Mouse (Mus musculus): Measurements from ENCODE around the gene AI837181. TPM values are rescaled to one million over a fixed set of nuclear protein-coding genes. Genes with fewer than 3 reads are reported as not detected.
"Not testable (repeated sequence)": the region's sequence is repeated elsewhere in the genome, so short reads cannot be mapped to it uniquely, and the experiment has no call there.

The AI837181 gene
- polyA plus RNA-seq, 1 experiment from 2014 or later, result 53.7 TPM

DNA sequence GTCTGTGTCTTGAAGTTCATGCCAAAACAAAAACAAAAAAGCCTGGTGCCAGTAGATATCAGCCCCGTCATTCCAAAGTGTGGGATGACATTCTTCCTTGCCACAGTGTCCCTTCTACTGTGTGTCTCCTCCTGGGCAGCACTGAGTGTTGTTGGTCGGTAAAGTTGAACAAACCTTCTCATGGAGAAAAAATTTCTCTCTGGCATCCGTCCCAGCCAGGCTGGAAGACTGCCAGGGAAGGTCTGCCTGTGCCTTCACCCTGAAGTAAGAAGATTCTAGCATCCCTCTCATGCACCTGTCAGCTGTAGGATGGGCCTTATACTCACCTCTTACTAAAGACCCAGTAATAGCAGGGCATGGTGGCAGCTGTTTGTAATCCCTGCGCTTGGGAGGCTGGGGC lies 32.1 kb upstream of the AI837181 start:
- Histone ChIP-seq H3K9ac (replicated peaks; ENCODE audit: low read length) (no peak overlapping the region), H3K9me3 (ENCODE audit: control insufficient read depth, low read length) (no peaks in the 10 kb centered on the region), H3K36me3 (ENCODE audit: control insufficient read depth, insufficient read depth, low read length) (no peaks in the 10 kb centered on the region), H3K4me2 (ENCODE audit: low read length) (no peak overlapping the region), H3K4me1 (ENCODE audit: control insufficient read depth, insufficient read depth, low read length) (peaks cover 17% of the 10 kb centered on the region), H3K4me3 (replicated peaks; ENCODE audit: low read depth, low read length) (no peak overlapping the region), H3K27ac (replicated peaks; ENCODE audit: low read depth, low read length) (no peak overlapping the region), H3K27me3 (ENCODE audit: control insufficient read depth, insufficient read depth, low read length) (no peaks in the 10 kb centered on the region)
- WGBS, result 72% methylated on average over 4 of the region's 4 CpGs
- DNase-seq, result no peak
- ATAC-seq (ENCODE audit: low FRiP score, low TSS enrichment), result no peak

DNA sequence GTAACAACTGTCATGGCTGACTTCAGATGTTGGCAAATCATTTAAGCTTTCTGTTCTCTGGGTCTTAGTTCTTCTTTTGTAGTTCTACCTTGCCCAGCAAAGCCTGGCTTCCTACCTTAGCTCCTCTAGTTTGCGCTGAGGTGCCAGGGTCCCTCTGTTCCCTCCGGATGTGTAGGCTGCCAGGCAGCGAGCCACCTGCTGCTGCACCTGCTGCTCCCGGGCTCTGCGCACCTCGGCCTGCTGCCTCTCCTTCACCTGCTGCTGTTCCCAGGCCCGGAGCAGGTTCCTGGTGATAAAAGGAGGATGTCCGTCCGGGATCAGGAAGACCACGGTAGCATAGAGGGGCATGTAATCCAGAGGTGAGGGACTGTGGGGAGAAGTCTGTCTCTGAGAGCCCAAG lies 30.8 kb upstream of the AI837181 start:
- DNase-seq (no peak), ATAC-seq (ENCODE audit: low FRiP score, low TSS enrichment) (no peak)
- H3K4me1 ChIP-seq (ENCODE audit: control insufficient read depth, insufficient read depth, low read length), result peaks cover 13% of the 10 kb centered on the region
- H3K4me3 ChIP-seq (replicated peaks; ENCODE audit: low read depth, low read length), result no peak overlapping the region
- 62% methylated on average over 10 of the region's 10 CpGs for WGBS
- no peaks in the 10 kb centered on the region for H3K9me3 ChIP-seq (ENCODE audit: control insufficient read depth, low read length)
- H3K27ac ChIP-seq (replicated peaks; ENCODE audit: low read depth, low read length), result no peak overlapping the region
- no peaks in the 10 kb centered on the region for H3K27me3 ChIP-seq (ENCODE audit: control insufficient read depth, insufficient read depth, low read length)
- no peak overlapping the region for H3K9ac ChIP-seq (replicated peaks; ENCODE audit: low read length)
- no peak overlapping the region for H3K4me2 ChIP-seq (ENCODE audit: low read length)
- H3K36me3 ChIP-seq (ENCODE audit: control insufficient read depth, insufficient read depth, low read length), result no peaks in the 10 kb centered on the region

DNA sequence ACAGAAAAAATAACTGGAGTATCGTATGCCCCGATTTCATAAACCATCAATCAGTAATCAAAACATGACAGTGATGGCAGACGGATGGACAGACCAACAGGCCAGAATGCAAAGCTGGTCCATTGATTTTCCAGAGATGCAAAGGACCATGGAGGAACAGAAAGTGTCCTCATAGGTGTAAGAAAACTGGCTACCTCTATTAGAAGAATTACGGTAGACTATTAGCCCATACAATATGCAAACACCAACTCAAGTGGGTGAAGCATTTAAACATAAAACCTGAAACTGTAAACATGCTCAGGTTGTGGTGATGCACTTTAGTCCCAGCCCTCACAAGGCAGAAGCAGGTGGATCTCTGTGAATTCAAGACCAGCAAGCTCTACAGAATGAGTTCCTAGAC lies 29.6 kb upstream of the AI837181 start:
- 71% methylated on average over 4 of the region's 4 CpGs for WGBS

DNA sequence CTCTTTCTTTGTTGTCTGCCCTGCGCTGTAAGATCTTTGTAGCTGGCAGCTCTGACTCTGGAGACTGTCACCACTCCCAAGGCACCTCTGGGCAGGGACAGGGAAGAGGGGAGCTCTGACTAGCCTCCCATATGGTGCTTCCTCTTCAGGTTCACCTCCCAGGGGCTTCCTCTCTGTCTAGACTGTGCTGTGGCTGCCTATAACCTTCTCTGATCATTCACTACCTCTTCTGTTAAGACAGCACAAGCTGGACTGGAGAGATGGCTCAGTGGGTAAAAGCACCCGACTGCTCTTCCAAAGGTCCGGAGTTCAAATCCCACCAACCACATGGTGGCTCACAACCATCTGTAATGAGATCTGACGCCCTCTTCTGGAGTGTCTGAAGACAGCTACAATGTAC lies 23.9 kb upstream of the AI837181 start:
- H3K4me1 ChIP-seq (ENCODE audit: control insufficient read depth, insufficient read depth, low read length); H3K27ac ChIP-seq (replicated peaks; ENCODE audit: low read depth, low read length); DNase-seq; ATAC-seq (ENCODE audit: low FRiP score, low TSS enrichment); H3K4me2 ChIP-seq (ENCODE audit: low read length); H3K36me3 ChIP-seq (ENCODE audit: control insufficient read depth, insufficient read depth, low read length); H3K9ac ChIP-seq (replicated peaks; ENCODE audit: low read length); H3K9me3 ChIP-seq (ENCODE audit: control insufficient read depth, low read length); H3K4me3 ChIP-seq (replicated peaks; ENCODE audit: low read depth, low read length); H3K27me3 ChIP-seq (ENCODE audit: control insufficient read depth, insufficient read depth, low read length): not testable (repeated sequence)
- 67% methylated on average over 4 of the region's 4 CpGs for WGBS

More for the DNA sequence above, 29.6 kb upstream of the AI837181 start:
- Histone ChIP-seq H3K4me1 (ENCODE audit: control insufficient read depth, insufficient read depth, low read length) (peaks cover 1% of the 10 kb centered on the region), H3K36me3 (ENCODE audit: control insufficient read depth, insufficient read depth, low read length) (no peaks in the 10 kb centered on the region), H3K27ac (replicated peaks; ENCODE audit: low read depth, low read length) (no peak overlapping the region), H3K9ac (replicated peaks; ENCODE audit: low read length) (no peak overlapping the region), H3K4me2 (ENCODE audit: low read length) (no peak overlapping the region), H3K9me3 (ENCODE audit: control insufficient read depth, low read length) (no peaks in the 10 kb centered on the region), H3K4me3 (replicated peaks; ENCODE audit: low read depth, low read length) (no peak overlapping the region), H3K27me3 (ENCODE audit: control insufficient read depth, insufficient read depth, low read length) (no peaks in the 10 kb centered on the region)
- DNase-seq, result no peak
- ATAC-seq (ENCODE audit: low FRiP score, low TSS enrichment), result no peak

DNA sequence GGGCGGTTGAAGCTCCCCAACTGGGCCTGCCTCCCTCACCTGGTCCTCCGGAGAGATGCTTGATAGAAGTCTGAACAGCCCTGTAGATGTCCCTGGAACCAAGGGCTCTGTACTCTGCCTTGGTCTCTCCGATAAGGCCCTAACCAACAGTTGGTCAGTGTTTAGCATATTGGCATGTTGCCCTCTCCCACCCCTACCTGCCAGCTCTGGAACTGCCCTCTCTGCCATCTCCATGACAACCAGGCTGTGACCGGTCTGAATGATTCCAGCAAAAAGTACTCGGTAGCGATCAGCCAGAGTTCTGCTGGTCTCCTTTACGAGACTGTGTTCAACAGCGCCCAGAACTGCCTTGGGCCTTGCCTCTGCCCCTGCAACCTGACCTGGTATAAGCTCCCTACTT lies 22.7 kb upstream of the AI837181 start, which contains the start of gene Tsga10ip:
TSS of gene Tsga10ip (minus strand) at position 234 of the 400 bp plus-strand sequence.
- Histone ChIP-seq H3K9me3 (ENCODE audit: control insufficient read depth, low read length) (no peaks in the 10 kb centered on the region), H3K9ac (replicated peaks; ENCODE audit: low read length) (no peak within 1 kb of the TSS), H3K4me2 (ENCODE audit: low read length) (no peak within 1 kb of the TSS), H3K27me3 (ENCODE audit: control insufficient read depth, insufficient read depth, low read length) (no peaks in the 10 kb centered on the region), H3K4me3 (replicated peaks; ENCODE audit: low read depth, low read length) (no peak within 1 kb of the TSS), H3K36me3 (ENCODE audit: control insufficient read depth, insufficient read depth, low read length) (no peaks in the 10 kb centered on the region), H3K4me1 (ENCODE audit: control insufficient read depth, insufficient read depth, low read length) (peaks cover 4% of the 10 kb centered on the region; the same call in 1 of the 2 replicates), H3K27ac (replicated peaks; ENCODE audit: low read depth, low read length) (no peak within 1 kb of the TSS)
- ATAC-seq (ENCODE audit: low FRiP score, low TSS enrichment) (no peak), DNase-seq (no peak)
- 73% methylated on average over 8 of the region's 8 CpGs for WGBS

DNA sequence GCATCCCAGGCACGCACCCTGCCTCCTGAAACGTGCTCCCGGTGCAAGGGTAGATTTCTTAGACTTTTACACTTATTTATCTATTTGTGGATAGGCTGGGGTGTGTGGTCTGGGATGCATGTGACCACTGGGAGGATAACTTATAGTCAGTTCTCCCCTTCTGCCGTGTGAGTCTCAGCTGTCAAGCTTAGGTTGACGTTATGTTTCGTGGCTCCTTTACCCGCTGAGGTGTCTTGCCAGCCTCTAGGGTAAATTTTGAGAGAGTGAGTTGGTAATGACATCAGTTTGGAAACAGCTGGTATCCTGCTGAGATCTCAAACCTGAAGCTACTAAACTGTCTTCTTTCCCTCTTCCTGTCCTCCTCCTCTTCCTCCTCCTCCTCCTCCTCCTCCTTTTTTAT lies 19.0 kb upstream of the AI837181 start:
- Histone ChIP-seq H3K27me3 (ENCODE audit: control insufficient read depth, insufficient read depth, low read length) (no peaks in the 10 kb centered on the region), H3K4me3 (replicated peaks; ENCODE audit: low read depth, low read length) (peak overlapping the region; percentile 31), H3K27ac (replicated peaks; ENCODE audit: low read depth, low read length) (0 out of 2 replicates have a peak overlapping the region, but pooled peaks have one; percentile 32), H3K9ac (replicated peaks; ENCODE audit: low read length) (no peak overlapping the region; the same call in 1 of the 2 replicates), H3K9me3 (ENCODE audit: control insufficient read depth, low read length) (no peaks in the 10 kb centered on the region), H3K4me1 (ENCODE audit: control insufficient read depth, insufficient read depth, low read length) (peaks cover 12% of the 10 kb centered on the region; the same call in 1 of the 2 replicates), H3K4me2 (ENCODE audit: low read length) (peak overlapping the region; percentile 57), H3K36me3 (ENCODE audit: control insufficient read depth, insufficient read depth, low read length) (no peaks in the 10 kb centered on the region)
- WGBS, result 31% methylated on average over 7 of the region's 7 CpGs
- no peak for ATAC-seq (ENCODE audit: low FRiP score, low TSS enrichment)
- DNase-seq, result peak; percentile 19

DNA sequence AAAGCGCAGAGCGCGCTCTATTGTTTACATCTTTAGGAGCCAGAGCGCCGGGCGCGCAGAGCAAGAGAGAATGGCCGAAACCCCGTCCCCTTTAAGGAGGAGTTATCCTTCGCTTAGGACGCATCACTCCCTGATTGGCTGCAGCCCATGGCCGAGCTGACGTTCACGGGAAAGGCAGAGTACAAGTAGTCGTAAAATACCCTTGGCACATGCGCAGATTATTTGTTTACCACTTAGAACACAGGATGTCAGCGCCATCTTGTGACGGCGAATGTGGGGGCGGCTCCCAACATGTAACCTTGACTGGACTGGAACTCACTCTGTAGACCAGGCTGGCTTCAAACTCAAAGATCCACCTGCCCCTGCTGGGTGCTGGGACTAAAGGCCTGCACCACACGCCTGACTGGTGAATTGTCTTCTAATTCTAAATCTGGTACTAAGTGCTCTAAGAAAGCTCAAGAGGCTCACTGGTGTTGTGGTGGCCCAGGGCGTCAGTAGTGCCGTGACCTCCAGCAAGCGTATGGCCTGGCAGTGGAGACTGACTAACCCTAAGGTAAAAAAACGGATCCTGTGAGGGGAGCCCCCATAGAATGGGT lies 18.3 kb upstream of the AI837181 start:
- Histone ChIP-seq H3K4me2 (ENCODE audit: low read length) (peak overlapping the region; percentile 83), H3K9ac (replicated peaks; ENCODE audit: low read length) (peak overlapping the region; percentile 78), H3K4me3 (replicated peaks; ENCODE audit: low read depth, low read length) (peak overlapping the region; percentile 60), H3K27ac (replicated peaks; ENCODE audit: low read depth, low read length) (peak overlapping the region; percentile 87), H3K4me1 (ENCODE audit: control insufficient read depth, insufficient read depth, low read length) (peaks cover 12% of the 10 kb centered on the region; the same call in 1 of the 2 replicates)
- peak; percentile 53 for DNase-seq
- WGBS, result 19% methylated on average over 22 of the region's 25 CpGs
- ATAC-seq (ENCODE audit: low FRiP score, low TSS enrichment), result peak; percentile 80; the same call in 1 of the 2 replicates
- not testable (repeated sequence) for H3K27me3 ChIP-seq (ENCODE audit: control insufficient read depth, insufficient read depth, low read length); H3K9me3 ChIP-seq (ENCODE audit: control insufficient read depth, low read length); H3K36me3 ChIP-seq (ENCODE audit: control insufficient read depth, insufficient read depth, low read length)

DNA sequence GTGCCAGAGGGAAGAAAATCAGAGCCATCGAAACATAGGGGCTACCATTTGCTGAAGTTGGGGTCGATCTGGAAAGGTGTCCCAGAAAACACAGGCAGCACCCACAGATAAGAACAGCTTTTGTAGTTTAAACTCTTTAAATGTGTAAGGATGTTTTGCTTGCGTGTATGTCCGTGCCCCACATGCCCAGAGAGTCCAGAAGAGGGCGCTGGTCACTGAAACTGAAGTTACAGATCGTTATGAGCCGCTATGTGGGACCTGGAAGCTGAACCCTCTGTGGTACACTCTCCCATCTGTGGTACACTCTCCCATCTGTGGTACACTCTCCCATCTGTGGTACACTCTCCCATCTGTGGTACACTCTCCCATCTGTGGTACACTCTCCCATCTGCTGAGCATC lies 17.8 kb upstream of the AI837181 start:
- H3K9me3 ChIP-seq (ENCODE audit: control insufficient read depth, low read length), result no peaks in the 10 kb centered on the region
- H3K36me3 ChIP-seq (ENCODE audit: control insufficient read depth, insufficient read depth, low read length), result no peaks in the 10 kb centered on the region
- no peaks in the 10 kb centered on the region for H3K27me3 ChIP-seq (ENCODE audit: control insufficient read depth, insufficient read depth, low read length)
- 17% methylated on average over 7 of the region's 7 CpGs for WGBS
- peak overlapping the region; percentile 83 for H3K4me2 ChIP-seq (ENCODE audit: low read length)
- H3K9ac ChIP-seq (replicated peaks; ENCODE audit: low read length), result peak overlapping the region; percentile 78
- peak overlapping the region; percentile 87 for H3K27ac ChIP-seq (replicated peaks; ENCODE audit: low read depth, low read length)
- ATAC-seq (ENCODE audit: low FRiP score, low TSS enrichment) (no peak; the same call in 1 of the 2 replicates), DNase-seq (peak; percentile 82)
- H3K4me1 ChIP-seq (ENCODE audit: control insufficient read depth, insufficient read depth, low read length), result peaks cover 12% of the 10 kb centered on the region; the same call in 1 of the 2 replicates
- H3K4me3 ChIP-seq (replicated peaks; ENCODE audit: low read depth, low read length), result peak overlapping the region; percentile 60
